Mouse (Mus musculus): Measurements from ENCODE around the gene Mettl17.
"Not testable (repeated sequence)": the region's sequence is repeated elsewhere in the genome, so short reads cannot be mapped to it uniquely, and the experiment has no call there.

Mettl17 gene

GRCm38 (mm10) chr14:51884598-51885331 is at the start of gene Mettl17:
TSS of gene Mettl17 (plus strand) at chr14:51884842.
- DNase-seq (ENCODE audit: low spot score) = peak; percentile 98

GRCm38 (mm10) chr14:51838480-51838879 is 46.2 kb upstream of the Mettl17 start:
- DNase-seq (ENCODE audit: low spot score) = peak; percentile 1

- no peak for DNase-seq (ENCODE audit: low spot score)
These were observed 42.4 kb upstream of the Mettl17 start for GRCm38 (mm10) chr14:51842250-51842649.

- no peak for DNase-seq (ENCODE audit: low spot score)
These were observed 41.9 kb upstream of the Mettl17 start for GRCm38 (mm10) chr14:51842781-51843180.

- no peak for DNase-seq (ENCODE audit: low spot score)
These were observed 40.8 kb upstream of the Mettl17 start for GRCm38 (mm10) chr14:51843882-51844281.

- no peak for DNase-seq (ENCODE audit: low spot score)
These were observed 38.1 kb upstream of the Mettl17 start for GRCm38 (mm10) chr14:51846566-51846965.

- not testable (repeated sequence) for DNase-seq (ENCODE audit: low spot score)
These were observed 33.6 kb upstream of the Mettl17 start for GRCm38 (mm10) chr14:51851006-51851405.

- DNase-seq (ENCODE audit: low spot score) = peak; percentile 2
These were observed 31.2 kb upstream of the Mettl17 start, which contains the start of gene Ear6 for GRCm38 (mm10) chr14:51853399-51853798. TSS of gene Ear6 (plus strand) at chr14:51853699.

- DNase-seq (ENCODE audit: low spot score) = not testable (repeated sequence)
These were observed 29.4 kb upstream of the Mettl17 start for GRCm38 (mm10) chr14:51855280-51855679.

GRCm38 (mm10) chr14:51863603-51864002 is 21.0 kb upstream of the Mettl17 start:
- peak; percentile 62 for DNase-seq (ENCODE audit: low spot score)

GRCm38 (mm10) chr14:51870756-51871155 is 13.9 kb upstream of the Mettl17 start:
- DNase-seq (ENCODE audit: low spot score) = peak; percentile 25

GRCm38 (mm10) chr14:51871741-51872140 is 12.9 kb upstream of the Mettl17 start:
- DNase-seq (ENCODE audit: low spot score) = peak; percentile 2

- DNase-seq (ENCODE audit: low spot score) = no peak
These were observed 7.1 kb upstream of the Mettl17 start for GRCm38 (mm10) chr14:51877517-51877916.

GRCm38 (mm10) chr14:51883527-51884030 is 1.1 kb upstream of the Mettl17 start:
- peak; percentile 86 for DNase-seq (ENCODE audit: low spot score)

GRCm38 (mm10) chr14:51884031-51884544 is 554 bp upstream of the Mettl17 start:
- peak; percentile 53 for DNase-seq (ENCODE audit: low spot score)

GRCm38 (mm10) chr14:51886051-51886450 is 1.4 kb downstream of the Mettl17 start:
- DNase-seq (ENCODE audit: low spot score) = no peak

GRCm38 (mm10) chr14:51889833-51890232 is 5.2 kb downstream of the Mettl17 start:
- DNase-seq (ENCODE audit: low spot score) = no peak

GRCm38 (mm10) chr14:51892191-51892939 is 7.7 kb downstream of the Mettl17 start, which contains the start of gene Slc39a2:
TSS of gene Slc39a2 (plus strand) at chr14:51892889.
- no peak for DNase-seq (ENCODE audit: low spot score)

GRCm38 (mm10) chr14:51893094-51893794 is 8.6 kb downstream of the Mettl17 start:
- DNase-seq (ENCODE audit: low spot score) = no peak

- no peak for DNase-seq (ENCODE audit: low spot score)
These were observed 9.2 kb downstream of the Mettl17 start for GRCm38 (mm10) chr14:51893809-51894208.

- DNase-seq (ENCODE audit: low spot score) = no peak
These were observed 10.4 kb downstream of the Mettl17 start for GRCm38 (mm10) chr14:51895071-51895470.

GRCm38 (mm10) chr14:51896019-51896418 is 11.4 kb downstream of the Mettl17 start:
- DNase-seq (ENCODE audit: low spot score) = no peak

All from adipocyte (in vitro differentiated cells).